ENCODE assay signal across 8 mouse cellular contexts in genomic region chr17:93202165-93203075, GRCm38 (mm10). TPM values are rescaled to one million over a fixed set of nuclear protein-coding genes. Genes with fewer than 3 reads are reported as not detected.
DNase-seq lines count a peak whose midpoint lies in the region; ATAC-seq and TF ChIP-seq lines count a peak whose summit lies in the region.

No protein-coding gene starts in this region.

- no peak overlapping the region for H3K9ac ChIP-seq in heart, embryonic 13.5 days
- peak overlapping the region; percentile 56 for H3K9ac ChIP-seq in forebrain, postnatal 0 days
- H3K9ac ChIP-seq in limb, embryonic 15.5 days, result no peak overlapping the region

- no peaks in the 10 kb centered on the region for H3K9me3 ChIP-seq in heart, embryonic 13.5 days
- H3K9me3 ChIP-seq in forebrain, postnatal 0 days (ENCODE audit: low read length), result no peaks in the 10 kb centered on the region
- no peaks in the 10 kb centered on the region for H3K9me3 ChIP-seq in limb, embryonic 15.5 days

- no peak for TF ChIP-seq CTCF in forebrain, postnatal 0 days (IDR thresholded peaks at IDR 0.05; ENCODE audit: low read depth)

- intact Hi-C loops in gastrocnemius, postnatal 36 days (cut with DNase I), result no loop called here

- no peak overlapping the region for H3K27ac ChIP-seq in heart, embryonic 13.5 days (replicated peaks)
- H3K27ac ChIP-seq in forebrain, postnatal 0 days (ENCODE audit: low read depth, low read length), result peak overlapping the region; percentile 62; the same call in 1 of the 2 replicates
- H3K27ac ChIP-seq in limb, embryonic 15.5 days, result no peak overlapping the region

- H3K4me2 ChIP-seq in heart, embryonic 13.5 days, result peak overlapping the region; percentile 71
- H3K4me2 ChIP-seq in forebrain, postnatal 0 days (ENCODE audit: low read depth), result peak overlapping the region; percentile 71
- peak overlapping the region; percentile 66 for H3K4me2 ChIP-seq in limb, embryonic 15.5 days

- under 1% methylated on average over 44 of the region's 44 CpGs for WGBS in heart, embryonic 13.5 days
- under 1% methylated on average over 44 of the region's 44 CpGs for WGBS in forebrain, postnatal 0 days
- under 1% methylated on average over 44 of the region's 44 CpGs for WGBS in limb, embryonic 15.5 days

- ATAC-seq in heart, embryonic 13.5 days (ENCODE audit: extremely low read depth, insufficient number of reproducible peaks, low FRiP score, low TSS enrichment), result no peak; the same call in 1 of the 2 replicates
- ATAC-seq in forebrain, postnatal 0 days, result peak; percentile 37
- no peak for ATAC-seq in limb, embryonic 15.5 days (ENCODE audit: insufficient number of reproducible peaks, low FRiP score, low TSS enrichment, low read depth)

- peak overlapping the region; percentile 46 for H3K4me3 ChIP-seq in heart, embryonic 13.5 days
- peak overlapping the region; percentile 42 for H3K4me3 ChIP-seq in forebrain, postnatal 0 days (ENCODE audit: low read depth, low read length)
- peak overlapping the region; percentile 38 for H3K4me3 ChIP-seq in limb, embryonic 15.5 days

- H3K27me3 ChIP-seq in heart, embryonic 13.5 days (replicated peaks), result peaks cover 82% of the 10 kb centered on the region
- peaks cover 40% of the 10 kb centered on the region for H3K27me3 ChIP-seq in forebrain, postnatal 0 days (ENCODE audit: insufficient read depth, low read length)
- peaks cover 76% of the 10 kb centered on the region for H3K27me3 ChIP-seq in limb, embryonic 15.5 days

- peaks cover 35% of the 10 kb centered on the region for H3K4me1 ChIP-seq in heart, embryonic 13.5 days
- peaks cover 15% of the 10 kb centered on the region; the same call in 1 of the 2 replicates for H3K4me1 ChIP-seq in forebrain, postnatal 0 days (ENCODE audit: insufficient read depth)
- peaks cover 31% of the 10 kb centered on the region for H3K4me1 ChIP-seq in limb, embryonic 15.5 days

- H3K36me3 ChIP-seq in heart, embryonic 13.5 days, result no peaks in the 10 kb centered on the region
- H3K36me3 ChIP-seq in forebrain, postnatal 0 days (ENCODE audit: insufficient read depth), result no peaks in the 10 kb centered on the region
- H3K36me3 ChIP-seq in limb, embryonic 15.5 days, result no peaks in the 10 kb centered on the region

- no peak for DNase-seq in heart, adult 9 months (ENCODE audit: low spot score in 2 of 2)
- DNase-seq in WW6 (ENCODE audit: low read depth, low spot score), result peak; percentile 36
- DNase-seq in forebrain, postnatal 0 days, result peak; percentile 69
- DNase-seq in right cerebral cortex, postnatal 4 days, result peak; percentile 52
- DNase-seq in gastrocnemius, postnatal 36 days, result no peak
- DNase-seq in Muller cell, postnatal 12 days (ENCODE audit: inconsistent ontology term), result no peak

RNA-seq across cellular contexts. Expression of gene Adcyap1, which starts 3.6 kb away (rescaled TPM):
- polyA plus RNA-seq in heart, embryonic 13.5 days (2015; fragmentation: Nextera tagmentation; extraction: Ambion mirVana), result 0.07 and 0.20 TPM in 2 replicates
- total RNA-seq in forebrain, postnatal 0 days (2014; rRNA removed), result 16.7 and 31.7 TPM in 2 replicates
- 11.9 and 15.2 TPM in 2 replicates for polyA plus RNA-seq in forebrain, postnatal 0 days (2015; fragmentation: Nextera tagmentation; extraction: Ambion mirVana)
- 1.4 and 1.5 TPM in 2 replicates for polyA plus RNA-seq in limb, embryonic 15.5 days (2015; fragmentation: Nextera tagmentation; extraction: Ambion mirVana)
- not detected for total RNA-seq in gastrocnemius, postnatal 36 days (2021)

Comparison
In these comparisons a context has a peak if more than half of its experiments do, and no peak if none do; other contexts are left out.
1. DNase-seq: peak in WW6 (single experiment), forebrain, postnatal 0 days (single experiment) and right cerebral cortex, postnatal 4 days (single experiment); none in heart, adult 9 months (0 of 2), gastrocnemius, postnatal 36 days (0 of 2) and Muller cell, postnatal 12 days (single experiment).
2. Peak in every context shown above with its lines, with median percentiles within 50 percentile points of each other: H3K4me2 ChIP-seq and H3K4me3 ChIP-seq.